Mouse (Mus musculus): ENCODE results near the gene Atp1b2. TPM values are rescaled to one million over a fixed set of nuclear protein-coding genes. Genes with fewer than 3 reads are reported as not detected.

Atp1b2 gene
- polyA plus RNA-seq, 1 experiment from 2014 or later = 76.2 TPM

DNA sequence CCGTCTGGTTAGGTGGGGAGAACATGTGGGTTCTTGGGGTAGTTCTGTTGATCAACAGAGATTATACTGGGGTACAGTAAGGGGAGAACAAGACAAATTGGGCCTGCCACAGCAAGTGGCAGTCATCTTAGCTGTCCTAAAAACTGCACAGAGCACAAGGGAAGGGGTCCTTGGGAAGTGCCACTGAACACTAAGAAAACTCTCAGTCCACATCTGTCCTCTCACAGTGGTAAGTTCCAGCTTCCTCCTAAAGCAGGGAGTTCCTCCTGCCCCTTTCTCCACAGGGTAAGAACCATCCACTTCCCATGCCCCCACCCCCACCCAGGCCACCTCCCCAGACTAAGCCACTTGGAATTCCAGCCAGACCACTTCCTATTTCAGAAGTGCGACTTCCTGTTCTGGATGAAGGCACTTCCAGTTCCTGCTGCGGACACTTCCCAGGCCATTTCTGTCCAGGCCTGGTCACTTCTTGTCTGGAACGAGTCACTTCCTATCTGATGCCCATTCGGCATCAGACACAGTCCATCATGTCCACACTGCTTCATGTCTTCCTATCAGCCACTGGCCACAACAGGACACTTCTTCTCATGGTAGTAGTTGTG, 51.1 kb downstream of the Atp1b2 start:
- ATAC-seq (replicated peaks; ENCODE audit: low FRiP score) = no peak
- H3K4me1 ChIP-seq (replicated peaks; ENCODE audit: control insufficient read depth, insufficient read depth, low read length) = peaks cover 14% of the 10 kb centered on the region
- H3K27me3 ChIP-seq (replicated peaks; ENCODE audit: control insufficient read depth, insufficient read depth, low read length) = peaks cover 22% of the 10 kb centered on the region
- no peak overlapping the region for H3K4me3 ChIP-seq (ENCODE audit: low read depth, low read length)
- no peak overlapping the region for H3K4me2 ChIP-seq
- H3K9me3 ChIP-seq (ENCODE audit: control insufficient read depth, low read length) = no peaks in the 10 kb centered on the region
- peak; percentile 31 for DNase-seq (ENCODE audit: low spot score)
- H3K27ac ChIP-seq (ENCODE audit: low read depth, low read length) = no peak overlapping the region
- H3K9ac ChIP-seq (ENCODE audit: low read depth, low read length) = no peak overlapping the region
- WGBS = 54% methylated on average over 5 of the region's 5 CpGs
- H3K36me3 ChIP-seq (ENCODE audit: control insufficient read depth, insufficient read depth, low read length) = no peaks in the 10 kb centered on the region

DNA sequence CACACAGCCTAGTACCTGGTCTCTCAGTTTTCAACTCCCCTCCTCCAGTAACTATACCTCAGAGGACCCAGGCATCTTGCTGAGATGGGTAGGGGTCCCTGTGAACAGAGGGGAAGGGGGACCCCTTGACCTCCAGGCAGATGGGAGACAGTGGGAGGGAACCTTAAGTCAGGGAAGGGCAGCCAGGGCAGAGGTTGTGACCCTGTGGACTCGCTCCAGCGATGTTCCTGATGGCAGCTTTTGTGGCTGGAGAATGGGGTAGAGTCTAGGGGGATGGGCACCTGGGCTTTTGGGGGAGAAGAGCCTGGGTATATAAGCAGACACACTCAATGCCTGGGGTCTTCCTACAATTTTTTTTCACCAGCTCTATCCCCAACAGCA, 52.4 kb downstream of the Atp1b2 start:
- no peaks in the 10 kb centered on the region for H3K9me3 ChIP-seq (ENCODE audit: control insufficient read depth, low read length)
- peaks cover 27% of the 10 kb centered on the region for H3K27me3 ChIP-seq (replicated peaks; ENCODE audit: control insufficient read depth, insufficient read depth, low read length)
- ATAC-seq (replicated peaks; ENCODE audit: low FRiP score) (no peak), DNase-seq (ENCODE audit: low spot score) (no peak)
- no peak overlapping the region for H3K4me3 ChIP-seq (ENCODE audit: low read depth, low read length)
- H3K9ac ChIP-seq (ENCODE audit: low read depth, low read length) = no peak overlapping the region
- WGBS = 34% methylated on average over 2 of the region's 2 CpGs
- H3K4me2 ChIP-seq = no peak overlapping the region
- peaks cover under 1% of the 10 kb centered on the region; the same call in 1 of the 2 replicates for H3K4me1 ChIP-seq (replicated peaks; ENCODE audit: control insufficient read depth, insufficient read depth, low read length)
- no peaks in the 10 kb centered on the region for H3K36me3 ChIP-seq (ENCODE audit: control insufficient read depth, insufficient read depth, low read length)
- H3K27ac ChIP-seq (ENCODE audit: low read depth, low read length) = no peak overlapping the region

DNA sequence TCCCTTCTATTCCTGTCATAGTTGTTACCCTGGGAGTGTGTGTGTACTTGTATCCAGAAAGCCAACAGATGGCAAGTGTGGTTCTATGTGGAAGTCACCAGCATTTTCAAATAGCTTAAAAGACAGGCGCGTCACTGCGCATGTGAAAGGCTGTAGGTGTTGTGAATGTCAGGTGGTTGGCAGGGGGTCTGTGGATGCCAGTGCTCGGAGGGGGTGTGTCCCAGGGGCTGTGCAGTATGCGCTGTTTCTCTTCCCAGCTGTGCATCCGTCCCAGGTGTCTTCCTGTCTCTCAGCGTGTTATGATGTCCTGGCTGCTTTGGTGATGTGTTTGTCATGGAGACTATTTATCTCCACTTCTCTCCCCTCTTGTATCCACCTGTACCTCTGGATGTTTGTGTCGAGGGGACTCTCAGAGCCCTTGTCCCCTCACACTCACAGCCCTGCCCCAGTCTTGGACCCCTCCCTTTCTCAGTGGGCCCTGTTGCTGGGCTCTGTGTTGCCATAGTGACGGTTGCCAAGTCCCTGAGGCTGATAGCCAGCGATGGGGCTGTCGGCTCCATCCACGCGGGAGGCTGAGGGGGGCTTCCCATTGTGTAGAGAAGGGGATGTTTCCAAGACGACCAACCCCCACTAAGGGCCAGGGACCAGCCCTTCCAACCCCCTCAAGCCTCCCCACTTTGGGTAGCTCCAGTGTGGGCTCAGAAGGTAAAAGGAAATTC, 53.0 kb downstream of the Atp1b2 start:
- Histone ChIP-seq H3K9ac (ENCODE audit: low read depth, low read length) (no peak overlapping the region), H3K36me3 (ENCODE audit: control insufficient read depth, insufficient read depth, low read length) (no peaks in the 10 kb centered on the region), H3K27ac (ENCODE audit: low read depth, low read length) (no peak overlapping the region), H3K4me2 (no peak overlapping the region), H3K9me3 (ENCODE audit: control insufficient read depth, low read length) (no peaks in the 10 kb centered on the region), H3K4me1 (replicated peaks; ENCODE audit: control insufficient read depth, insufficient read depth, low read length) (no peaks in the 10 kb centered on the region; the same call in 1 of the 2 replicates), H3K27me3 (replicated peaks; ENCODE audit: control insufficient read depth, insufficient read depth, low read length) (peaks cover 28% of the 10 kb centered on the region), H3K4me3 (ENCODE audit: low read depth, low read length) (no peak overlapping the region)
- DNase-seq (ENCODE audit: low spot score) (peak; percentile 32), ATAC-seq (replicated peaks; ENCODE audit: low FRiP score) (no peak)
- 37% methylated on average over 14 of the region's 14 CpGs for WGBS

DNA sequence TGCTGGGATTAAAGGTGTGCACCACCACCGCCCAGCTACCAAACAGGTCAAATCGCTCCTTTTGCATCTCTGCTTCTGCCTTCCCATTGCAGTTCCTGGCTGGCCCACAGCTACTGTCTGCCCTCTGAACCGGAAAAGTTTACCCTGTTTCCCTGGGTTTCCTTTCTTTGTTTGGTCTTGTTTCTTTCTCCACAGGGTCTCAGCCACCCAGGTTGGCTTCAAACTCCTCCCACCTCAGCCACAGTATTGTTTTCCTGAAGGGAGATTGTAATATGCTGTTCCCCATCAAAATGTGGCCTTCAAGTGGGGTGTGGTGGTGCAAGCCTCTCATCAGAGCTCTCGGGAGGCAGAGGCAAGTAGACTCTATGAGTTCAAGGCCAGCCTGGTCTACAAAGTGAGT, 54.4 kb downstream of the Atp1b2 start:
- Histone ChIP-seq H3K36me3 (ENCODE audit: control insufficient read depth, insufficient read depth, low read length) (no peaks in the 10 kb centered on the region), H3K4me2 (no peak overlapping the region), H3K9me3 (ENCODE audit: control insufficient read depth, low read length) (no peaks in the 10 kb centered on the region), H3K27me3 (replicated peaks; ENCODE audit: control insufficient read depth, insufficient read depth, low read length) (peaks cover 25% of the 10 kb centered on the region), H3K4me3 (ENCODE audit: low read depth, low read length) (no peak overlapping the region), H3K4me1 (replicated peaks; ENCODE audit: control insufficient read depth, insufficient read depth, low read length) (peaks cover 8% of the 10 kb centered on the region), H3K27ac (ENCODE audit: low read depth, low read length) (no peak overlapping the region), H3K9ac (ENCODE audit: low read depth, low read length) (no peak overlapping the region)
- ATAC-seq (replicated peaks; ENCODE audit: low FRiP score) = no peak
- WGBS = 67% methylated on average over 4 of the region's 4 CpGs
- no peak for DNase-seq (ENCODE audit: low spot score)

MicroRNAs within 50 kb of the gene (microRNA counts, 519-probe panel; counts per million panel counts)
- microRNA mmu-miR-467f = 3,073 counts per million, percentile 12 among the panel's probes with 10 or more counts

Small RNA genes lying within 50 kb of the gene (microRNA-seq; reads per million reads assigned to microRNA genes)
- not detected for gene Mir467f (ENCODE audit: borderline number of aligned reads)

Other genes starting within 250 kb of the Atp1b2 start
- 13.8 and 17.1 TPM in 2 replicates for gene Chd3, start 236.5 kb downstream of the Atp1b2 start, polyA plus RNA-seq (2014; fragmentation: Nextera tagmentation; extraction: Ambion mirVana)
- gene Naa38, start 210.5 kb downstream of the Atp1b2 start, polyA plus RNA-seq (2014; fragmentation: Nextera tagmentation; extraction: Ambion mirVana) = 151 and 178 TPM in 2 replicates
- 19.7 and 19.9 TPM in 2 replicates for gene Cyb5d1, start 210.3 kb downstream of the Atp1b2 start, polyA plus RNA-seq (2014; fragmentation: Nextera tagmentation; extraction: Ambion mirVana)
- 20.4 and 26.2 TPM in 2 replicates for gene Tmem88, start 207.7 kb downstream of the Atp1b2 start, polyA plus RNA-seq (2014; fragmentation: Nextera tagmentation; extraction: Ambion mirVana)
- gene Kdm6b, start 192.3 kb downstream of the Atp1b2 start, polyA plus RNA-seq (2014; fragmentation: Nextera tagmentation; extraction: Ambion mirVana) = 15.4 and 17.4 TPM in 2 replicates
- gene Dnah2, start 56.8 kb downstream of the Atp1b2 start, polyA plus RNA-seq (2014; fragmentation: Nextera tagmentation; extraction: Ambion mirVana) = 0.14 and 0.52 TPM in 2 replicates
- gene Efnb3, start 45.7 kb downstream of the Atp1b2 start, polyA plus RNA-seq (2014; fragmentation: Nextera tagmentation; extraction: Ambion mirVana) = 1.8 and 2.4 TPM in 2 replicates
- 33.7 and 39.3 TPM in 2 replicates for gene Wrap53, start 25.7 kb downstream of the Atp1b2 start, polyA plus RNA-seq (2014; fragmentation: Nextera tagmentation; extraction: Ambion mirVana)
- 196 and 198 TPM in 2 replicates for gene Trp53, start 25.6 kb downstream of the Atp1b2 start, polyA plus RNA-seq (2014; fragmentation: Nextera tagmentation; extraction: Ambion mirVana)
- 42.9 and 43.8 TPM in 2 replicates for gene Shbg, start 12.0 kb upstream of the Atp1b2 start, polyA plus RNA-seq (2014; fragmentation: Nextera tagmentation; extraction: Ambion mirVana)
- 16.7 and 18.0 TPM in 2 replicates for gene Sat2, start 16.1 kb upstream of the Atp1b2 start, polyA plus RNA-seq (2014; fragmentation: Nextera tagmentation; extraction: Ambion mirVana)
- 22.8 and 26.2 TPM in 2 replicates for gene Fxr2, start 27.0 kb upstream of the Atp1b2 start, polyA plus RNA-seq (2014; fragmentation: Nextera tagmentation; extraction: Ambion mirVana)
- gene Sox15, start 49.4 kb upstream of the Atp1b2 start, polyA plus RNA-seq (2014; fragmentation: Nextera tagmentation; extraction: Ambion mirVana) = not detected in 2 replicates
- 20.7 and 24.0 TPM in 2 replicates for gene Mpdu1, start 56.7 kb upstream of the Atp1b2 start, polyA plus RNA-seq (2014; fragmentation: Nextera tagmentation; extraction: Ambion mirVana)
- 21.0 and 22.0 TPM in 2 replicates for gene Cd68, start 60.2 kb upstream of the Atp1b2 start, polyA plus RNA-seq (2014; fragmentation: Nextera tagmentation; extraction: Ambion mirVana)
- 755 and 757 TPM in 2 replicates for gene Eif4a1, start 66.5 kb upstream of the Atp1b2 start, polyA plus RNA-seq (2014; fragmentation: Nextera tagmentation; extraction: Ambion mirVana)
- 75.4 and 79.1 TPM in 2 replicates for gene Senp3, start 76.1 kb upstream of the Atp1b2 start, polyA plus RNA-seq (2014; fragmentation: Nextera tagmentation; extraction: Ambion mirVana)
- 0.37 TPM in 1 of 2 replicates, not detected in the other for gene Tnfsf13, start 79.8 kb upstream of the Atp1b2 start, polyA plus RNA-seq (2014; fragmentation: Nextera tagmentation; extraction: Ambion mirVana)
- 4.5 and 6.0 TPM in 2 replicates for gene Tnfsf12, start 89.9 kb upstream of the Atp1b2 start, polyA plus RNA-seq (2014; fragmentation: Nextera tagmentation; extraction: Ambion mirVana)
- gene Tnfsfm13, start 90.2 kb upstream of the Atp1b2 start, polyA plus RNA-seq (2014; fragmentation: Nextera tagmentation; extraction: Ambion mirVana) = 1.7 and 2.6 TPM in 2 replicates
- 46.1 and 48.9 TPM in 2 replicates for gene Polr2a, start 152.7 kb upstream of the Atp1b2 start, polyA plus RNA-seq (2014; fragmentation: Nextera tagmentation; extraction: Ambion mirVana)
- gene Slc35g3, start 156.0 kb upstream of the Atp1b2 start, polyA plus RNA-seq (2014; fragmentation: Nextera tagmentation; extraction: Ambion mirVana) = not detected in 2 replicates
- 0.90 and 1.0 TPM in 2 replicates for gene Zbtb4, start 160.0 kb upstream of the Atp1b2 start, polyA plus RNA-seq (2014; fragmentation: Nextera tagmentation; extraction: Ambion mirVana)
- 1.3 and 1.4 TPM in 2 replicates for gene Chrnb1, start 190.0 kb upstream of the Atp1b2 start, polyA plus RNA-seq (2014; fragmentation: Nextera tagmentation; extraction: Ambion mirVana)
- 1.2 TPM in 2 replicates for gene Fgf11, start 195.9 kb upstream of the Atp1b2 start, polyA plus RNA-seq (2014; fragmentation: Nextera tagmentation; extraction: Ambion mirVana)
- gene Tmem102, start 199.7 kb upstream of the Atp1b2 start, polyA plus RNA-seq (2014; fragmentation: Nextera tagmentation; extraction: Ambion mirVana) = 0.96 and 1.2 TPM in 2 replicates
- not detected in 2 replicates for gene Gm39566, start 209.4 kb upstream of the Atp1b2 start, polyA plus RNA-seq (2014; fragmentation: Nextera tagmentation; extraction: Ambion mirVana)
- gene Spem2, start 212.5 kb upstream of the Atp1b2 start, polyA plus RNA-seq (2014; fragmentation: Nextera tagmentation; extraction: Ambion mirVana) = not detected in 2 replicates
- not detected in 2 replicates for gene Spem1, start 216.2 kb upstream of the Atp1b2 start, polyA plus RNA-seq (2014; fragmentation: Nextera tagmentation; extraction: Ambion mirVana)
- 2.8 and 3.4 TPM in 2 replicates for gene Nlgn2, start 231.8 kb upstream of the Atp1b2 start, polyA plus RNA-seq (2014; fragmentation: Nextera tagmentation; extraction: Ambion mirVana)
- 336 and 370 TPM in 2 replicates for gene Tmem256, start 232.6 kb upstream of the Atp1b2 start, polyA plus RNA-seq (2014; fragmentation: Nextera tagmentation; extraction: Ambion mirVana)
- 63.5 and 70.1 TPM in 2 replicates for gene Plscr3, start 240.4 kb upstream of the Atp1b2 start, polyA plus RNA-seq (2014; fragmentation: Nextera tagmentation; extraction: Ambion mirVana)